Mouse (Mus musculus) embryonic facial prominence, embryonic 13.5 days (tissue): ENCODE measurements around the gene Prss12. TPM values are rescaled to one million over a fixed set of nuclear protein-coding genes. Genes with fewer than 3 reads are reported as not detected.

ENCODE experiments used
- ATAC-seq: fragments of 200-750 bp; cut with Nextera tagmentation; 2 replicates; pipeline ENCODE4 v1.8.0; 2017; ENCODE audit warnings: low read depth; ENCODE audit not compliant: insufficient number of reproducible peaks, insufficient read depth, low FRiP score, low TSS enrichment
- H3K27ac ChIP-seq: fragments of 300-500 bp; sonication (generic); 2 replicates; pipeline ENCODE4 v1.5.1; 2015; ENCODE audit warnings: moderate library complexity, mild to moderate bottlenecking, inconsistent platforms
- H3K27me3 ChIP-seq: fragments of 300-500 bp; sonication (generic); 2 replicates; pipeline ENCODE4 v1.6.1; 2015; ENCODE audit warnings: mild to moderate bottlenecking, inconsistent platforms
- H3K36me3 ChIP-seq: fragments of 300-500 bp; sonication (generic); 2 replicates; pipeline ENCODE4 v1.6.1; 2015; ENCODE audit warnings: mild to moderate bottlenecking, inconsistent platforms
- H3K4me1 ChIP-seq: fragments of 300-500 bp; sonication (generic); 2 replicates; pipeline ENCODE4 v1.6.1; 2015; ENCODE audit warnings: inconsistent platforms
- H3K4me2 ChIP-seq: fragments of 300-500 bp; sonication (generic); 2 replicates; pipeline ENCODE4 v1.6.1; 2015; ENCODE audit warnings: moderate library complexity, mild to moderate bottlenecking, inconsistent platforms
- H3K4me3 ChIP-seq: fragments of 300-500 bp; sonication (generic); 2 replicates; pipeline ENCODE4 v1.5.1; 2015; ENCODE audit warnings: mild to moderate bottlenecking, inconsistent platforms
- H3K9ac ChIP-seq: fragments of 300-500 bp; sonication (generic); 2 replicates; pipeline ENCODE4 v1.6.1; 2015; ENCODE audit warnings: mild to moderate bottlenecking, inconsistent platforms
- H3K9me3 ChIP-seq: fragments of 300-500 bp; sonication (generic); 2 replicates; pipeline ENCODE4 v1.6.1; 2016; ENCODE audit warnings: inconsistent platforms
- WGBS: fragments of 180-500 bp; shearing (Covaris S2); methylation state at CpG from one replicate; pipeline ENCODE4 v1.1.7; 2015; ENCODE audit warnings: mixed read lengths; 5-methylcytosine and 5-hydroxymethylcytosine counted together
- polyA plus RNA-seq: library from polyadenylated mRNA; unstranded; fragments of >200 nt; fragmentation: Nextera tagmentation; extraction: Ambion mirVana; gene quantifications from 2 replicates; pipeline ENCODE4 v1.2.1, GENCODE M21; 2015

Prss12 gene
- polyA plus RNA-seq, 1 experiment from 2014 or later: 22.8 TPM

DNA sequence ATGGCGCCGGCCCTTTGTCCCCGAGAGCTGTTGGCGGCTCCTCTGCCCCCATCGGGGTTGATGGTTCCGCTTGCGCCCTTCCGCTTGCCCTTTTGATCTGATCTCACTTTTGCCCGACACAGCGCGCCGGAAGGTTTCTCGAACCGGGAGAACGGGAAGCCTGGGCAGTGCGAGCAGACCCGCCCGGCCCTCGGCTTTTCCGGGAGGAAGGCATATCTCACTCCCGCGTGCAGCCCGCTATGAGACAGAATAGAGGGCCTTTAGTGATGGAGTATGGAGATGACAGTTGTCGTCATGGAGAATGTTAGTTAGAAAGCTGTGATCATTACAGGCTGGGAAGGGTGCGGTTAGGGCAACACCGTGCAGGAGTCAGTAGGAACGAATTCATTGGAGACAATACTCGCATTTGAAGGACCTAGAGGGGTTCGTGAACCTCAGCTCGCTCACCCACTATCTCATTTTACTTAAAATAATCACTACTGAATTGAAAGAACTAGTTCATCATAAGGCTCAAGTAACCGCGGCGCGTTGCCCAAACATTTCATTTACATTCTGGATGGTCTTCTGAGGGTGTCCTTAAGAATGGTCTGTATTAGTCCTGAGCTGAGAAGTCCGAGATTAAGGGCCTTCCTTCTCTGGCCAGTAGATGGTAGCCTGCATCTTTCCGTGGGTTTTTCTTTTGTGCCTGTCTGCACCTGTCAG, 62.1 kb downstream of the Prss12 start:
- peak; percentile 67 for ATAC-seq
- peak overlapping the region; percentile 66 for H3K4me2 ChIP-seq
- WGBS: under 1% methylated on average over 36 of the region's 36 CpGs
- H3K36me3 ChIP-seq: peaks cover 12% of the 10 kb centered on the region; the same call in 1 of the 2 replicates
- peak overlapping the region; percentile 100 for H3K27ac ChIP-seq
- H3K9ac ChIP-seq: peak overlapping the region; percentile 94
- peaks cover 16% of the 10 kb centered on the region; the same call in 1 of the 2 replicates for H3K4me1 ChIP-seq
- peak overlapping the region; percentile 75 for H3K4me3 ChIP-seq
- no peaks in the 10 kb centered on the region for H3K9me3 ChIP-seq
- H3K27me3 ChIP-seq: no peaks in the 10 kb centered on the region

DNA sequence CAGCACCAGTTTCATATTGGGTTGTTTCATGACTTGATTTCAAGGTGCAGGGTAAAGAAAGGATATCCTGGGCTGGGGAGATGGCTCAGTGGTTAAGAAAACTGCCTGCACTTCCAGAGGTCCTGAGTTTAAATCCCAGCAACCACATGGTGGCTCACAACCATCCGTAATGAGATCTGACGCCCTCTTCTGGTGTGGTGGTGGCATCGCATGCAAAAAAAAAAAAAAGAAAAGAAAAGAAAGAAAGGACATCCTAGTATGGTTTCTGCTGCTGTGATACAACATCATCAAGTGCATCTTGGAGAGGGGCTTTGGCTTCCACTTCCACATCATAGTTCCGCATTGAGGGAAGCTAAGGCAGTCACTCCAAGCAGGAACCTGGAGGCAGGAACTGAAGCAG, 65.1 kb downstream of the Prss12 start:
- no peak overlapping the region for H3K4me2 ChIP-seq
- WGBS: 65% methylated on average over 4 of the region's 4 CpGs
- 0 out of 2 replicates have a peak, but pooled peaks cover 3% of the 10 kb centered on the region for H3K36me3 ChIP-seq
- H3K27me3 ChIP-seq: no peaks in the 10 kb centered on the region
- no peak overlapping the region for H3K9ac ChIP-seq
- H3K27ac ChIP-seq: no peak overlapping the region
- no peak overlapping the region for H3K4me3 ChIP-seq
- peaks cover 10% of the 10 kb centered on the region; the same call in 1 of the 2 replicates for H3K4me1 ChIP-seq
- no peak for ATAC-seq
- H3K9me3 ChIP-seq: no peaks in the 10 kb centered on the region

DNA sequence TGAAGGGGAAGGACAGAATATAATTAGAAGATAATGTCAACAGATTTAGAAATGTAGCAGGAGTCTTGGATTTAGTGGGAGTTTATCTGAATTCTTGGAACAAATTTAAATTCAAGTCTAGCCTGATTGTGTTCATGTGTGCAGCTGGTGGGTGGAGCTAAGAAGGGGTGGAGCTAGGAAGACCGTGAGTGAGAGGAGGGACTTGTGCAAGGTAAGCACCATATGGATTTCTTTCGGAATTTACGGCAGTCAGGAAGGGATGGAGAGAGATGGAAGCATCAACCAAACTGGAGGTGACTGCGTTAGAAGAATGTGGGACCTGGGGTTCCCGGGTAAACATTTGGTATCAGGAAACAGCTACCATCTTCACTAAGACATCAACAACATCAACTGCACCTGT, 68.2 kb downstream of the Prss12 start:
- 41% methylated on average over 5 of the region's 5 CpGs for WGBS
- Histone ChIP-seq H3K36me3 (no peaks in the 10 kb centered on the region), H3K27me3 (no peaks in the 10 kb centered on the region), H3K4me1 (peaks cover 1% of the 10 kb centered on the region; the same call in 1 of the 2 replicates), H3K27ac (no peak overlapping the region), H3K4me3 (no peak overlapping the region), H3K4me2 (no peak overlapping the region), H3K9me3 (no peaks in the 10 kb centered on the region), H3K9ac (no peak overlapping the region)
- ATAC-seq: no peak

DNA sequence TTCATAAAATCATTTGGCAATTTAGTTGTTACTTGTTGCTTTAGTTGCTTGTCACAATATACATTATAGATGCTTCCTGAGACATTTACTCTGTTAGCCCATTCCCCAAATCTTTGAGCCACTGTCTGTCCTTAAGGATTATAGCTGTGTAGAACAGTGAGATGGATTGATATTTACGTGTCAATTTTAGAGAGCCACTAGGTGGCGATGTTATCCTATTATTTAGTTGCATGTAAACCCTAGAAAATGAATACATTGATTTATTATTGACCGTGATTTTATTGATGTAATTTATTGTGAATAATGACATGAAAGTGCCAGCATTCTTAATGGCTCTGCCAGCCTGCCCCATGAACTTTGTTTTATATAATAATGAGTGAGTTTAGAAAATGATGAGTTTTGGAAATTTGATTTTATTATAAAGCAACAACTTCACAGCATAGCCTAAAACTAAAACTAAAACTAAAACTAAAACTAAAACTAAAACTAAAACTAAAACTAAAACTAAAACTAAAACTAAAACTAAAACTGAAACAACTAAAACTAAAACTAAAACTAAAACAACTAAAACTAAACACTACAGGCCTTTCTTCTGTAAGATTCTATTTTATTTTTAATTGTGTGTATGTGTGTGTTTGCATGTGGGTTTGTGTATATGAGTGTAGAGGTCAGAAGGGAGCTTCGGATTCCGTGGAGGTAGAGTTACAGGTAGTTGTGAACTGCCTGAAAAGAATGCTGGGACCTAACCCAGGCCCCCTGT, 69.1 kb downstream of the Prss12 start:
- H3K27ac ChIP-seq: no peak overlapping the region
- 14% methylated on average over 5 of the region's 5 CpGs for WGBS
- ATAC-seq: no peak
- H3K9ac ChIP-seq: no peak overlapping the region
- H3K4me1 ChIP-seq: no peaks in the 10 kb centered on the region
- no peaks in the 10 kb centered on the region for H3K27me3 ChIP-seq
- H3K4me3 ChIP-seq: no peak overlapping the region
- H3K9me3 ChIP-seq: no peaks in the 10 kb centered on the region
- no peaks in the 10 kb centered on the region for H3K36me3 ChIP-seq
- H3K4me2 ChIP-seq: no peak overlapping the region

DNA sequence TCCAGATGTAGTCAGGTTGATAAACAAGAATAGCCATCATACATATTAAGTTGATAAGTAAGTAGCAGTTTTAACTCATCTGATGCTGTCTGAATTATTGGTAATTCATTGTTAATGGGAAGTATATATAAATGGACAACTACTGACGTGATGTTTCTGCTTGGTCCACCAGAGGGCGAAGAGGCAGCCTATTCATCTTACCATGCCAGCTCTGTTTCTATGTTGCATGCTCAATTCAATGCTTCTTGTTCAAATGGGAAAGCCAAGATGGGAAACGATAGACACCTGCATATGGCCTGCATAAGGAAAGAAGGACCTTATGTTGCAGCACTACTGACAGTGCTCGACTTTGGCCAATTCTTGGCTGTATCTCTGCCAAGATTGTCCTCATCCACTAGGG, 70.1 kb downstream of the Prss12 start:
- Histone ChIP-seq H3K27ac (no peak overlapping the region), H3K9me3 (no peaks in the 10 kb centered on the region), H3K4me2 (no peak overlapping the region), H3K4me1 (no peaks in the 10 kb centered on the region), H3K9ac (no peak overlapping the region), H3K36me3 (no peaks in the 10 kb centered on the region), H3K27me3 (no peaks in the 10 kb centered on the region), H3K4me3 (no peak overlapping the region)
- no peak for ATAC-seq
- 29% methylated on average over 4 of the region's 4 CpGs for WGBS

DNA sequence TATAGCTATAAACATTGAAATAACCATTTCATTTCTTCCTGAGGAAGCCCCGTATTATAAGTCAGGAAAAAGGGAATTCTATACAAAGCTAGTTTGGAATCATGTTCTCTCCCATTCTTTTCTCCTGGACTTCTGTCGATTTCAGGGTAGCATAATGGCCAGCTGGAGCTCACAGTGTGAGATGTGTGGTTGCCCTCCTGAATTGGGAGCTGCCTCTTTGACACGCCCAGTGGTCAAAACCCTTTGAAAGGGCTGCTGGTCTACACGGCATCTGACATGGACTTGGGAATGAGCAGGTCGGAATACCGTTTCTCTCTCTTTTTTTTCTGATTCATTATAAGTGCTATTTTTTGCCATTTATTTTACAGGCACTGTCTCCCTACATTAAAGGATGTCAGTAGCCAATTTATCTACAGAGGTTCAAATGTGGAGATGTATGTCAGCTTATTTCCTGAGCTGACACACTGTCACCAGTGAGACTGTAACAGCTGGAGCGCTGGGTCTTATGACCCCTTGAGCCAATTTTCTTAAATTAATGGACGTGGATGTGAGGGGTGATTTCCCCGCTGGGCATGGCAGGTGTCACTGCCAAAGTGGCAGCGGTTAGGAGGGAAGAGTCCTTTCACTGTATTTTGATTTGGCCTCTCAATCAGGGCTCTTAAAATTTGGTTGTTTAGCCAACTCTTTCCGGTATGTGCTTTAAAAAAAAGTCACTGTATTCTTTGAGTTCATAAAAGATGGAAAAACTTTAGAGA, 79.8 kb downstream of the Prss12 start:
- Histone ChIP-seq H3K36me3 (no peaks in the 10 kb centered on the region), H3K4me2 (no peak overlapping the region), H3K4me1 (no peaks in the 10 kb centered on the region), H3K9ac (no peak overlapping the region), H3K27me3 (no peaks in the 10 kb centered on the region), H3K9me3 (no peaks in the 10 kb centered on the region), H3K27ac (no peak overlapping the region), H3K4me3 (no peak overlapping the region)
- no peak for ATAC-seq
- WGBS: 72% methylated on average over 11 of the region's 11 CpGs

DNA sequence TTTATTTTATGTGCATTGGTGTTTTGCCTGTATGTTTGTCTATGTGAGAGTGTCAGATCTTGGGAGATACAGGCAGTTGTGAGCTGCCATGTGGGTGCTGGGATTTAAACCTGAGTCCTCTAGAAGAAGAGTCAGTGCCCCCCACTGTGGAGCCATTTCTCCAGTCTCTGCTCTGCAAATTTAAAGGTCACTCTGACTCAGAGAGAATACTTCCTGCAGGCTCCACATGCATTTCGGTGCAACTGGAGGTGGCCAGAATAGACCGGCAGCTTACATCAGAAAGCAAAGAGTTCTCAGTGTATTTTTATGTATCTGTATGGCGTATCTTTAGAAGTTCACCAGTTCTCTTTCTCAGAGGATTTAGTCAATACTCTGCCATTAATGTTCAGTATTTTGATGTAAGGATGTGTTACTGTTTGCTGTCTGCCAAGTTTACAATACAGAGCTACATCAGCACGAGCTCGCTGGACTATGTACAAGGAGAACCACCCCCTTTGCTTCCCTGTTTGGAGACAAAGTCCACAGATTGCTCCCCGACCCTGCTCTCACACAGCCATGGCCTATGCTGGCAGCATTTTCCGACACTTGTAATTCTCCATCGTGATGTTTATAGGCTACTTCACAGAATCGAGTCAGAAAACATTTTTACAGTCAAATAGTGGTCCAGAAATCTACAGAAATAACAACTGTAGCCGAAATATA, 81.2 kb downstream of the Prss12 start:
- 84% methylated on average over 10 of the region's 10 CpGs for WGBS
- no peaks in the 10 kb centered on the region for H3K36me3 ChIP-seq
- no peaks in the 10 kb centered on the region for H3K9me3 ChIP-seq
- no peak for ATAC-seq
- H3K4me2 ChIP-seq: no peak overlapping the region
- no peak overlapping the region for H3K27ac ChIP-seq
- H3K9ac ChIP-seq: no peak overlapping the region
- H3K4me3 ChIP-seq: no peak overlapping the region
- H3K4me1 ChIP-seq: no peaks in the 10 kb centered on the region
- no peaks in the 10 kb centered on the region for H3K27me3 ChIP-seq

DNA sequence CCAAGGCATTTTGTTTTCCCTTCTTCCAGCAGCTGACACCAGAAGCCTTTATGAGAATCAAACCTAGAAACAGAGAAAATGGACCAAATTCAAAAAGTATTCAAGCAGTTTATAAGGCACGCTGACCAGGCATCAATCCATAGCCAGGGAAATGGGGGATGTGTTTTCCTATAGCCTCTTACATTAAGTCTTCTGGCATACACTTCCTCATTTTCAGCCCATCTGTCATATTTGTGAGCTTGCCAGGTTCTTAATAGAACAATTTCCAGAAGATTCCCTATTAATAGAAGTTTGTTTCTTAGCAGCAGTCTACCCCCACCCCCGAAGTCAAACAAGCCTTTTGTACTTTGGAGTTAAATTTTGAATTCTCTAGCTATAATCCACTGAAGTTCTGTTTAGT, 84.4 kb downstream of the Prss12 start:
- Histone ChIP-seq H3K9ac (no peak overlapping the region), H3K4me1 (no peaks in the 10 kb centered on the region), H3K9me3 (no peaks in the 10 kb centered on the region), H3K4me2 (no peak overlapping the region), H3K36me3 (no peaks in the 10 kb centered on the region), H3K27ac (no peak overlapping the region), H3K4me3 (no peak overlapping the region), H3K27me3 (no peaks in the 10 kb centered on the region)
- 83% methylated on average over 2 of the region's 2 CpGs for WGBS
- ATAC-seq: no peak

DNA sequence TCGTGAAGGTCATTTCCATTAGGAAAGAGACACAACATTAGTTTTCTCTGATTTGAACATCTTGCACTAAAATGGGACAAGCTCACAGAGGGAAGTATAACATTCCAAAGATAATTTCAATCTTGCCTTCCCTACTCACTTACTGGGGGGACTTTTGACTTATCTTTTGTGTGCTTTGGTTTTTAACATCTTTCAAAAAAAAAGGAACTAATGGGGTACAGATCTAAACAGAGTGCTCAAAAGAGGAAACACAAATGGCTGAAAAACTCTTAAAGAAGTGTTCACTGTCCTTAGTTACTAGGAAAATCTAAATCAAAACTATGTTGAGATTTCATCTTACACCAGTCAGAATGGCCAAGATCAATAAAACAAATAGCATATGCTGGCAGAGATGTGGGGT, 90.6 kb downstream of the Prss12 start:
- no peak overlapping the region for H3K9ac ChIP-seq
- WGBS: 93% methylated on average over 1 of the region's 1 CpGs
- H3K4me3 ChIP-seq: no peak overlapping the region

DNA sequence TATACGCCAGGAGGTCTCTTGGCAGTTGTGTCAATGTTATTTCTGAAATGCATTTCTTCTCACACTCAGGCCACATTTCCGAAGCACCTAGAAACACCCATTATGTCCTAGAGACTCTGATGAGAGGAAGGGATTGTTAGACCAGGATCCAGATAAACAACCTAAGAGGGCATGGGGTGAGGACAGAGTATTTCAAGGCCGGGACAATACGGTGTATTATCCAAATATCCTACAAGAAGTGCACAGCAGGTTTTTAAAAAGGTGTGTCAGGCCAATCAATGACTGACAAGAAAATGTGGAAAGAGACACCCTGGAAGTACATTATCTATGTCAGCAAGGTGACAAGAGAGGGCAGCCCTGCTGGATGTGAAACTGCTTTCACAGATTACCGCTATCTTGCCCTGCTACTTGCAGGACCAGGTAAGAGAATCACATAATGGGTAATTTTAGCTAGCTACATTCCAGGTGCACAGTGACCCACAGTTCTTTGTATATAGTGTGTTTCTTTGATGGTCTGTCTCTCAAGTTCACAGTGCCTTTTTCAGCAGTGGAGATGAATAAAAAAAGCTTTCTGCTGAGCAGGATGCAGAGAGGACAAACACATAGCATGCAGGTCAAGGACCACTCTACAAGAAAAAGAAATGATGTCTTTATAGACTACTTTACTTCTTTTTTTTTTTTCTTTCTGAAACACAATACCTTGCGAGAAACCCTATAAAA, 97.0 kb downstream of the Prss12 start:
- no peaks in the 10 kb centered on the region for H3K27me3 ChIP-seq
- H3K9me3 ChIP-seq: no peaks in the 10 kb centered on the region
- H3K27ac ChIP-seq: no peak overlapping the region
- no peak overlapping the region for H3K4me2 ChIP-seq
- no peaks in the 10 kb centered on the region for H3K4me1 ChIP-seq
- no peak overlapping the region for H3K4me3 ChIP-seq
- H3K9ac ChIP-seq: no peak overlapping the region
- H3K36me3 ChIP-seq: no peaks in the 10 kb centered on the region
- WGBS: 77% methylated on average over 6 of the region's 6 CpGs
- ATAC-seq: no peak

More for the DNA sequence above, 90.6 kb downstream of the Prss12 start:
- no peak overlapping the region for H3K4me2 ChIP-seq
- no peaks in the 10 kb centered on the region for H3K36me3 ChIP-seq
- H3K9me3 ChIP-seq: no peaks in the 10 kb centered on the region
- no peaks in the 10 kb centered on the region for H3K27me3 ChIP-seq
- H3K4me1 ChIP-seq: no peaks in the 10 kb centered on the region
- ATAC-seq: no peak
- no peak overlapping the region for H3K27ac ChIP-seq

DNA sequence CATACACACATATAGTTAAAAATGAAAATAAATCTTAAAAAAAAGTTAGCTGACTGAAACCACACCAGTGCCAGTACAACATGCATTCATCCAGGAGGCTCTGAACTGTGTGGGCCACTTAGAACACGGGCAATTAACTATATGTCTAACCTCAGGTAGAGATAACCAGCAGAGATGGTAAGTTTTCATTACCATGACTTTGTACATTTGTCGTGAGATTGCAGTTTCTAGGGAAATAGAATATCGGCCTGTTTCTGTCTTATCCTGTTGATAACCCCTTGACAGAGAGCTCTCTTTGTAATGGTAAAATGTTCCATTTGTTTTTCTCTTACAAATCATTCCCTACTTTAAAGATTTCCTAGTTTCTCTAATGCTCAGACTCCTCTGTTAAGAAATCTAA, 103.8 kb downstream of the Prss12 start:
- H3K9me3 ChIP-seq: no peaks in the 10 kb centered on the region
- no peak for ATAC-seq
- H3K4me1 ChIP-seq: no peaks in the 10 kb centered on the region
- H3K4me2 ChIP-seq: no peak overlapping the region
- no peaks in the 10 kb centered on the region for H3K36me3 ChIP-seq
- H3K27me3 ChIP-seq: no peaks in the 10 kb centered on the region
- 91% methylated on average over 3 of the region's 3 CpGs for WGBS
- no peak overlapping the region for H3K9ac ChIP-seq
- no peak overlapping the region for H3K4me3 ChIP-seq
- H3K27ac ChIP-seq: no peak overlapping the region
